Mouse (Mus musculus) MN1 (cell line): ENCODE results near the gene Cebpb.

Source experiments
- DNase-seq: peaks from one replicate; pipeline ENCODE4 v3.0.0-alpha.2; 2016; ENCODE audit warnings: low spot score

Cebpb gene

DNA sequence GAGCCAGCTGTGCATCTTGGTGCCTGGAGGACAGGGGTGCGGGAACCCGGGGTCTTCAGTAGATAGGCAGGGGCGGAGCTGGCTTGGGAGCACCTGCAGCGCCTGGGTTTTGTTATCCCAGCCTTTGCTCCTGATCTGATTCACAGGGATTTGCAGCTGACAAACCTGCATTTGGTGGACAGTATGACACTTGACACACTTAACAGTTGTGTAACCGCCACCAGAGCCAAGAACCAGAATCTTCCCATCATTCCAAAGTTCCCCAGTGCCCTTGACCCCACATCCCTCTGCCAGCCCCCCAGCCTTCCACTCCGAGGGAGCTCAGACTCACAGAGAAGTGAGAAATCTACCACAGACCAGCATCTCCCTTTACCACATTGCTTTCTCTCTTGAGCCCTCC lies 33.8 kb downstream of the Cebpb start:
- DNase-seq: no peak

DNA sequence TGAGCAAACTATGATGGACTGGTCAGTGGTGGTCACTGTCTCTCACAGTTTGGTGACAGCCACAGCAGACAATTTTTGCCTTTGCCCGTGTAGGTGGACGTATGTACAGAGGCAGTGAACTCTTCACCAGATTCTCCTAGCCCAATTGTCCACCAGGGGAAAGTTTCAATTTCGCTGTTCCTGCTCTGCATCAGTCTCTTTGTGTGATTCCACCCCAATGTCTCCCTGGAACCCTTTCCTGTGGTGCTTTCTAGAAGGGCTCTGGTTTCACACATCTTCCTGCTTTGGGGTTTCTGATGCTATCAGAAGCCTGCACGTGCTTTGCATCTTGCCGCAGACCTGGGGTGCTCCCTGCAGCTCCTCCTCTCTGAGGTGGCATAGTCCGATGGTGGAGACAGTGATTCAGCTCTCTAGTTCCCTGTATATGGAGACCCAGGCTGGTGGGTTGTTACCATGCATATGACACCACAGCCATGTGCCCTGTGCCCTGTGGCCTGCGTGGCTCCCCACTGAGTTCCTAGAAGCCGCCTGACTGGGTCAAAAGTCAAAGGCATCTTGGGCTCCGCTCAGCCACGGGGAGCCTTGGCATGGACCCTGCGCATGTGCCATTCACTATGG lies 35.0 kb downstream of the Cebpb start:
- no peak for DNase-seq

DNA sequence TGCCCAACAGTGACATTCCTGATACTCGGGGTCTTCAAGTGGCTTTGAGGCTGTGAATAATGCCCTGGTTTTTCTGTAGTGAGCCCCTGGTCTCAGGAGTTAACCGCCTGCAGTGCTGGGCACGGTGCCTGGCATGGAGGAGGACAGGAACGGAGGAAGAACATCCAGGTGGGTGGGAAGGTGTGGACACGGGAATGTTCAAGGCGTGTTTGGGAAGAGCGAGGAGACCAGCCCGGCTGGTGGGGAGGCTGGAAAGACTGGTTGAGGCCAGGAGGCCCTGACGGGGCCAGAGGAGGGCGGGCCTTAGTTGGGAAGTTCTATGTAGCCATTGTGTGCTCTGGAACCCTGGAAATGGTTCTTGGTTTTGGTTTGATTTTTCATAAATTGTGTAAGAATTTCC lies 37.2 kb downstream of the Cebpb start:
- no peak for DNase-seq

DNA sequence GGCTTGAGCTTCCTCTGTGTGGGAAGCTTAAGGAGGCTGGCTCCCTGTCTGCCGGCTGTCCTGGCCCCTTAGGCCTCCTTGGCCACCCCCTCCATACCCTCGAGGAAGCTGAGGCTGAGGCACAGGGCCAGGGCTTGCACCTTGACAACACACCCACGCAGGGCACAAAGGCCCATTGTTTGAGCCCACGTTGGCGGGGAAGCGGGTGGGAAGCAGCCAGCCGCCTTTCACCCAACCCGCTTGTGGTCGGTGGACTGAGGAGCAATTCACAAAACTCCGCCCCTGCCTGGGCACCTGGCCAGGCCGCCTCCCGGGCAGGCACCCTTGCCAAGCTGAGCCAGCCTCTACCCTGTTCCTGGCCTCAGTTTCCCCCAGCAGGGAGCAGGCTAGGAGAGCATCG lies 38.4 kb downstream of the Cebpb start:
- DNase-seq: peak; percentile 62

DNA sequence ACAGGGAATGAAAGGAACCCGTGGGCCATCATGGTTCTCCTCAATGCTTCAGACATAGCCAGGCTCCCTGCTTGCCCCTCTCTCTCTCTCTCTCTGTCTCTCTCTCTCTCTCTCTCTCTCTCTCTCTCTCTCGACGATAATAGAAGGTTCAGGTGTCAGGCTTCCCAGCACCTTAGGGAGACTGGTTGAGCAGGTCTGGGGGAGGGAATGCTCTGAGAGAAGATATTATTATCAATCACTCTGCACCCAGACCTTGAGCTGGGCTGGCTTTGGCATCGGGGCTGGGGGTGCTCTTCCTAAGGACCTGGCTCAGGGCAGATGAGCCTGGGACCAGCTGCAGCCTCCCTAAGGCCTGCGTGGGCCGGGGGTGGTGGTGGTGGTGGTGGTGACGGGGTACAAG lies 41.3 kb downstream of the Cebpb start:
- no peak for DNase-seq

DNA sequence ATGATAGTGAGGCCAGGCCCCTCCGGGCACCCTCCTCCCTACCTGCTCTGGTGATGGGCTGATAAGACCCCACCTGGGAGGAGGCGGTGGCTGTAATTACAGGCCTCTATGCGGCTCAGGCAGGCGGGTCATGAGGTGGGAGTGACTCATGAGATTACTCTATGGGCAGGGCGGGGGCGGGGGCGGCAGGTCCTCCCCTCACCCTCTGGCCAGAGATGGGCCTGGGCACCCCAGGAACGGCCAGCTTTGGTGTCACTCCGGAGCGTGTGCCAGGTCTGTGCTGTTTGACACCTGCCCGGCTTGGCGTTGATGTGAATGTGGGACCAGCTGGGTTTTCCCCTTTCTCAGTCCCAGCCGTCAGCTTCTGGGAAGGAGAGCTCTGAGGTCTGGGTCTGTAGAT lies 42.4 kb downstream of the Cebpb start:
- DNase-seq: peak; percentile 33

DNA sequence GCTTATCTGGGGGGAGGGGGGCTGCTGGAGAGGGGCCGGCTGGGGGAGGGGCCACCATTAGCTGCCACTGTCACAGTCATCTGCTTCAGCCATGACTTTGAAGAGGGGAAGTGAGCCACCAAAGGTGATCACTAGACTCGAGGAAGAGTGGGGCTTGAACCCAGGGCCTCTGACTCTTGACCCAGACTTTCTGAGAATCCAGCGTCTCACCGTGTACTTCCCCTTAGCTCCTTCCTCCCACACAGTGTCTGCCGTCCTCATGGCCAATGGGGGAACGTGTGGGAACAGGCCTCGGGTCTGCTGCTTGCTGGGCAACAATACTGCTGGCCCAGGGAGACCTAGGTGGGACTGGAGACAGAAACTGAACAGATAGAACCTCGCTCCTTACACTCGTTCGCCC lies 46.1 kb downstream of the Cebpb start:
- no peak for DNase-seq

DNA sequence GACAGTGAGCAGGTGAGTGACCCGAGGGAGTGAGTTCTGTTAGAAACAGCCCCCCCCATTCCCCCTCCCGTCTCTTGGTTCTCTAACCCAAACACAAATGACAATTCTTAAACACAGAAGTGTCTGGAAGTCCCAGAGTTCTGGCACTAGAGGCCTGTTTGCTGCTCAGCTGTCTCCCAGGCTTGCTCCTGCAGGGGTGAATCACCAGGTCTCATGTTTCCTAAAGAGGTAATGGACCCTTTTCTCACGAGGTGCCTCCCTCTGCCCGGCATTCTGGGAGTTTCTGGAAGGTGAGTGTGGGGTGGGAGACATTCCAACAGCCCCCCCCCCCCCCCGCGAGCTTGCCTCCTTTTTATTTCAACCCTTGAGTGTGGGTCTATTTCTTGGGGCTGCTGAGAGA lies 50.3 kb downstream of the Cebpb start:
- no peak for DNase-seq
